Mouse (Mus musculus): ENCODE results near the gene Gpkow. TPM values are rescaled to one million over a fixed set of nuclear protein-coding genes. Genes with fewer than 3 reads are reported as not detected.

The Gpkow gene
- polyA plus RNA-seq, 1 experiment = 6.1 TPM

DNA sequence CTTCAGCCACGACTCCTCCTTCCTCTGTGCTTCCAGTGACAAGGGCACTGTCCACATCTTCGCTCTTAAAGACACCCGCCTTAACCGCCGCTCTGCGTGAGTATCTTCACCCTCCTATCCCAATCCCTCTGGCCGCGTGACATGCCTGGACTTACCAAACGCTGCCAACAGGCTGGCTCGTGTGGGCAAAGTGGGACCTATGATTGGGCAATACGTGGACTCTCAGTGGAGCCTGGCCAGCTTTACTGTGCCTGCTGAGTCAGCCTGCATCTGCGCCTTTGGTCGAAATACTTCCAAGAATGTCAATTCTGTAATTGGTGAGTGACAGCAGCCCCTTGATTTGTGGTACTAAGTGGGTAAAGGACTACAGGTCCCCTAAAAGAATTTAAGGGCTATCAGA lies 30.2 kb downstream of the Gpkow start:
- TF ChIP-seq GATA1 (IDR thresholded peaks at IDR 0.05; ENCODE audit: low read length) = no peak

DNA sequence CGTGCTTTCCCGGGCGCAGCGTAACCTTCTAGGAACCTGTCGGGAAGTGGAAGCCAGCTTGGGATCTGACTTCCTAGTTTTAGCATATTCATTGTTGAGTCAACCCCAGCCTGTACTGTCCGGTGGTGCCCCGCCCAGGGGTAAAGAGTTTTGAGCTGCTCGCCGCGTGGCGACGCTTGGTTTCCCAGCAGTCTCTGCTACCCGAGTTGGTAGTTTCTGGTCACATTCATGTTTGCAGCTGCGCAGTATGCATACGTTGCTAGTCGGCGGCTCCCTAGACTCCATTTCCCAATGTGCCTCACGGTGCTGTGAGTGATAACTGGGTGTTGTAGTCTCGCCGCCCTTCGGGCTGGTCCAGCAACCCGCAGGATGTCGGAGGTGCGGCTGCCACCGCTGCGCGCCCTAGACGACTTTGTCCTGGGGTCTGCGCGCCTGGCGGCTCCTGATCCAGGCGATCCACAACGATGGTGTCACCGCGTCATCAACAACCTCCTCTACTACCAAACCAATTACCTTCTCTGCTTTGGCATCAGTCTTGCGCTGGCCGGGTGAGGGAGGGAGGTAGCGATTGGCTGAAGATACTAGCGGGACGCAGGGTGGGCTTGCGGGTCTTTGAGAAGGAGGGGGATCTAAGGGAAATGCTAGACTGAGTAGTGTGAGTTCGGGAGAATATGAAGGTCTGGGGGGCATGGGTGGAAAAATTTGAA lies 31.4 kb downstream of the Gpkow start, which contains the start of gene Praf2:
TSS of gene Praf2 (plus strand) at position 225 of the 707 bp plus-strand sequence.
- TF ChIP-seq GATA1 (IDR thresholded peaks at IDR 0.05; ENCODE audit: low read length) = no peak

DNA sequence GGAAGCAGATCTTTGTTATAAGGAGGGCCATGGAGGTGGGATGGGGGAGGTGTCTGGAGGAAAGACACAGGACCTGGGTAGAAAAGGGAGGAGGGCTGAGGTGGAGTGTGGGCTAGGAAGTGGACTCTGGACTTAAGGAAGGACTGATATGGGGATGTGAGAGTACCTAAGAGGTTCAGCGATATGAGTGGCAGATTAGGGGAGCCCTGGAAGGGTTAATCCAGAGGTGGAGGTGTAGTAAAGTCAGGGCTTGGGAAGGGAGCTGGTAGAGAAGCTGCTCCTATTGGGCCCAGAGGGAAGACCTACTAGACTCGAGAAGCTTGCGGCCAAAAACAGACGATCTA lies 32.0 kb downstream of the Gpkow start:
- TF ChIP-seq GATA1 (IDR thresholded peaks at IDR 0.05; ENCODE audit: low read length) = no peak

DNA sequence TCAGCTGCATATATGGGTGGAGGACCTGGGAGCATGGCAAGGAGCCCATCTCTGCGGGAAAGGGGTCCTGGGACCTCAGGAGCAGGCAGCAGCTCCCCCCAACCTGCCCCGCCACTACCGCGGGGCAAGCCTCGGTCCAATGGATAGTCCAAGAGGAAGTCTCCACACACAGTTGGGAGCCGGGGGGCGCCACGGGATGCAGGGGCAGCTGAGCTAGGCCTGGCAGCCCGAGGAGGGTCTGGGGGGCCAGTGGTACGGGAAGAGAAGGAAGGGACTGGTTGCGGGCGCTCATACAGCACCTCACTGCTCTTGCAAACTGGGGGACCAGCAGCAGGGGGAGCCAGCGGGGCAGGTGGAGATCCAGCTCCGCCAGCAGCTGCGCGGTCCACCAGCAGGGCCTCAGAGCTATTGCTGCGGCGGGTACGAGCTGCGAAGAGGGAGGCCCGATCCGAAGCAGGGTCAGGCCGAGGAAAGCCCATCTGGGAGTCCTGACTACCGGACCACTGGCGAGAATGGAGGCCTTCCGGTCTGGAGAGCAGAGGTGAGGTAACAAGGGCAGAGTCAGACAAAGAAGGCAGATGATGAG lies 36.7 kb downstream of the Gpkow start:
- no peak for TF ChIP-seq GATA1 (IDR thresholded peaks at IDR 0.05; ENCODE audit: low read length)

DNA sequence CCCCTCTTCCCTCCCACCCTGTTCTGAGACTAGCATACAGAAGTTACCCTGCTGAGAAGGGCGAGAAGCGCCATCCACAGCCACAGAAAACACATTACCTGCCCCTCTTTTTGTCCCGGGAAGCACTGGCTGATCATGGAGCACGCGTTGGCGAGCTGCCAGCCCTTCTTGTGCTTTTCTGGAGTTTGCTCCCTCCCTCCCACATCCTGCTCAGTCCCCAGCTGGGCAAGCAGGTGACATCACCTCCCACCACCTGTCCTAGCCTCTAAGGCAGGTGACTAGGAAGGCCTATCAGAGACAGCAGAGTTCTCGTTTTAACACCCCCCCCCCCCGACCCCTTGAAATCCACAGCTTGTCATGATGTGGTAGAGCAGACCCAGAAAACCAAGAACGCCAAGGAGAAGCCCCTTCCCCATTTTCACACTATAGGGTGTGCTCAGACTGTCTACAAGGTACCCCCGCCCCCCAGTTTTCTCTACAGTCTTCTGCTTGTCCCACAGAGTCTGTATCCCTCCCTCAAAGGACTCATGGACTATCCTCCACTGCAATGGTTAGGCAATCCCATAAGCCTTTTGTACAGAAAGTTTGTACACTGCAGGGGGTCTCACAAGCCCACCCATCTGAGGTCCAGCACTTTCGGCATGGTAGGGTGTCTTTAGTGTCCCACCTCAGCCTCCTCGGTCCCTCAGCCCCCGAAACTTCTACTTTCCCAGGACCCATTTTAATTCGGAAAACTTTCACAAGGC lies 42.6 kb downstream of the Gpkow start:
- TF ChIP-seq GATA1 (IDR thresholded peaks at IDR 0.05; ENCODE audit: low read length) = no peak

DNA sequence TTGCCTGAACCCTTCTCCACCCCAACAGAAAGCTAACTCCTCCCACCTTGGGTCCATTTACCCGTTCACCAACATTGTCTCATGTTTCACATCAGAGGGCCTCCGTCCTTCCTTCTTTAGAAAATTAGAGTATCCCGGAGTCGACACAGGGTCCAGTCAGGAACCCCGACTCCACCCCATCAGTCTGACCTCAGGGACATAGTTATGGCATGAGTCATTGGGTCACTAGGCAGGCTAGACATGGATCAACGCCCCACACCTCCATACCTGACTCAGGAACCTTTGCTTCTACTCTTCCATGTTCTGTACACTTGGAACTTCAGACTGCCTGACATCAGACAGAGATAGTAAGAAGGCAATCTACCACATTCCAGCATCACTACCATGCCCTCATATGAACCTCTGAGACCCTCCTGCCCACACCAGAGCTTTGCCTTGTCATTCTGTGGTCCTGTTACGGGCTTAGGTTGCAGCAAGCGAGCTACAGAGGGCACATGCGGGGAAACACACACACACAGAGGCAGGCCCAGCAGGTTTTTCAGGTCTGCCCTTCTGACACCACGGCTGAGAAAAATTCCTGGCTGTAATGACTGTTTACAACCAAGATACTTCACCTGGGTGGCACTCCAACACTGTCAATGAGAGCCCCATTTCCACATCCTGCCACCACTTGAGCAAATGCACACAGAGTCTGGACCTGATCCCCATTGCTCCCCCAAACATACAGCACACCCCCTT lies 43.3 kb downstream of the Gpkow start:
- TF ChIP-seq GATA1 (IDR thresholded peaks at IDR 0.05; ENCODE audit: low read length) = no peak

DNA sequence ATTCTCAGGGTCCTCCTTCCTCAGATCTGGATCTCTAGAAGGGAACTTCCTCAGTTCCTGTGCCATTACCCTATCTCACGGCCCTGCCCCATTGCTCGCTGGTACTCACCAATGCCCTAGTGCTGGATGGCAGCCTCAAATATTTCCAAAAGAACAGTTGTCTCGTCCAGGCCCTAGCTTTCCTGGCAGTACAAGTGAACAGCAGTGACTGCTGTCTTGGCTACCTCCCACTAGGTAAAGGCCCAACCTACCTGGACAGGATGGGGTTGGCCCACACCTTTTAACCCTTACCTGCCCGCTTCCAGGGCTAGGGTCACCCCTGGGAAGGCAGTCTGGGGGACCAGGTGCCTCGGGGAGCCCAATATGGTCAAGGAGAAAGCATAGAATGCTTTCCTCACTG lies 44.2 kb downstream of the Gpkow start:
- no peak for TF ChIP-seq GATA1 (IDR thresholded peaks at IDR 0.05; ENCODE audit: low read length)

DNA sequence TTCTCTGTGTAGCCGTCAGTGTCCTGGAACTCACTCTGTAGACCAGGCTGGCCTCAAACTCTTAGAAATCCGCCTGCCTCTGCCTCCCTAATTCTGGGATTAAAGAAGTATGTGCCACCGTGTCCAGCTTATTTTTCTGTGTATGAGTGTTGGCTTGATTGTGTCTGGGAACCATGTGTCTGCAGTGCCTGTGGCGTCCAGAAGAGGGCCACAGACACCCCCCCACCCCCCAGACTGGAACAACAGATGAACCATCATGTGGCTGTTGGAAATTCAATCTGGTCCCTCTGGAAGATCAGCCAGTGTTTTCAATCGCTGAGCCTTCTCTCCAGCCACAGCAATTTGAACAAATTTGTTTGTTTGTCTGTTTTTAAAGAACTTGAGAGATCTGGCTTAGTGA lies 46.5 kb downstream of the Gpkow start:
- TF ChIP-seq GATA1 (IDR thresholded peaks at IDR 0.05; ENCODE audit: low read length) = no peak

DNA sequence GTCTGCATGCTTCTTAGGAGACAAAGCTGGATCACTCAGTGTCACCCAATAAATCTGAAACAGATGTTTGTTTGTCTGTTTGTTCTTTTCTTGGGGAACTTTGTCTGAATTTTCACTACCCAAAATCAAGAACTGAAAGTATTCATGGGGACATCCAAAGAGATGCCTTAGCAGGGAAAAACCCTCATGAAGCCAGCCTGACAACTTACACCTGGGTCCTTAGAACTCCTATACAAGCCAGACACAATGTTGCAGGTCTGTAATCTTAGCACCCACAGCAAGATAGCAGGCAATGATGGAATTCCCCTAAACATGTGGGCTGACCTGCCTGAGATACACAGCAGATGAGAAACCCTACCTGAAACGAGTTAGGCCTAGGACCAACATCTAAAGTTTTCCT lies 48.0 kb downstream of the Gpkow start:
- no peak for TF ChIP-seq GATA1 (IDR thresholded peaks at IDR 0.05; ENCODE audit: low read length)

DNA sequence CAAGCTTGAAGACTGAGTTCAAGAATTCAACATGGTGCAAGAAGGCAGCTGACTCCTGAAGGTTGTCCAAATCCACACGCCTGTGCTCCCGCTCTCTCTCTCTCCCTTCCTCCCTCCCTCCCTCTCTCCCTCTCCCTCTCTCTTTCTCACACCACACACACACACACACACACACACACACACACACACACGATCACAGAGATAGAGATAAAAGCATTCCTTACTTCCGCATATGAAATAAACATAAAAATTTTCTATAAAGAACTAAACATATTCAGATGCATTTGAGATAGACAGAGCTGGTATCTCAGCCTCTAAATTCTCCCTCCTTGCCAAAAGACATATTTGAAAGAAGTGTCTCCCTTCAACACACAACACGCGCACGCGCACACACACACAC lies 48.5 kb downstream of the Gpkow start:
- no peak for TF ChIP-seq GATA1 (IDR thresholded peaks at IDR 0.05; ENCODE audit: low read length)

DNA sequence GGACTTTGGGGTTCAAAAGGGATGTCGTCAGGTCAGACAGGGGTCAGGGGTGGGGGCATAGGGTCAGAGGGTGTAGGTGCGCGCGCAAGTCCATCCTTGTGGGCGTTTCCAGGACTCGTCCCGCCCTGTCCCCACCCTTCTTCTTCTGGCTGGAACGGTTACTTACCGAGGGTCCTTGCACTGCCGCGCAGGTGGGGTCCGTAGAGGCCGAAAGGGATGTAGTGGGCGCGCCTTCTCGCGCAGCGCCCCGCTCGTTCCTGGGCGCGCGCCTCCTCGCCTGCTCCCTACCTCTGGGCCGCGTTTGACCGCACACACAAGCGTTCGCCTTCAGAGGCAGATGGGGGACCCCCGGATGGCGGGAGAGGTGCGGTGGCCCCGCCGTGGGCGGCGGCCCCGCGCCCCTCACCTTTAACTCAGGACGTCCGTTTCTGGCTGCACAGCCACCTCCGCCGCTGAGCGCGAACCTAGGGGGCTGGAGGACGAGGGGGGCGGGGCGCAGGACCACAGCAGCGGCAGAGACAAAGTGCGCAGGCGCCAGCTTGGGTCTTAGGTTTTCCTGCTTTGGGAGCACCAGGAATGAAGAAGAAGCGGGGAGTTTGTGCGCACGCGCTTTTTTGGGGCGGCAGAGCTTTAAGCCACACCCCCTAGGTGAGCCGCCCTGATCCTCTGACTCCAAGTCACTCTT lies 53.6 kb downstream of the Gpkow start, which contains the start of gene Ccdc120:
TSS of gene Ccdc120 (minus strand) at position 474 of the 685 bp plus-strand sequence.
- no peak for TF ChIP-seq GATA1 (IDR thresholded peaks at IDR 0.05; ENCODE audit: low read length)

Other genes starting within 250 kb of the Gpkow start
- gene Foxp3, start 123.5 kb upstream of the Gpkow start, polyA plus RNA-seq (2012) = 0.21 and 0.60 TPM in 2 replicates
- gene Ppp1r3f, start 122.8 kb upstream of the Gpkow start, polyA plus RNA-seq (2012) = 1.9 and 2.3 TPM in 2 replicates
- 31.8 and 33.6 TPM in 2 replicates for gene Ccdc22, start 91.6 kb upstream of the Gpkow start, polyA plus RNA-seq (2012)
- gene Cacna1f, start 90.0 kb upstream of the Gpkow start, polyA plus RNA-seq (2012) = 0.02 and 0.10 TPM in 2 replicates
- gene Syp, start 58.7 kb upstream of the Gpkow start, polyA plus RNA-seq (2012) = 0.18 and 0.27 TPM in 2 replicates
- not detected in 2 replicates for gene Prickle3, start 39.9 kb upstream of the Gpkow start, polyA plus RNA-seq (2012)
- gene Plp2, start 25.7 kb upstream of the Gpkow start, polyA plus RNA-seq (2012) = 8.9 and 13.9 TPM in 2 replicates
- gene Magix, start 15.9 kb upstream of the Gpkow start, polyA plus RNA-seq (2012) = not detected in 2 replicates
- 14.2 and 17.0 TPM in 2 replicates for gene Wdr45, start 17.2 kb downstream of the Gpkow start, polyA plus RNA-seq (2012)
- 1.5 and 4.7 TPM in 2 replicates for gene Gm45208, start 25.1 kb downstream of the Gpkow start, polyA plus RNA-seq (2012)
- gene Praf2, start 31.3 kb downstream of the Gpkow start, polyA plus RNA-seq (2012) = 9.2 and 10.4 TPM in 2 replicates
- gene Ccdc120, start 53.8 kb downstream of the Gpkow start, polyA plus RNA-seq (2012) = 9.6 and 11.4 TPM in 2 replicates
- gene Tfe3, start 65.4 kb downstream of the Gpkow start, polyA plus RNA-seq (2012) = 36.2 and 43.7 TPM in 2 replicates
- 23.3 and 28.3 TPM in 2 replicates for gene Gripap1, start 92.6 kb downstream of the Gpkow start, polyA plus RNA-seq (2012)
- gene Kcnd1, start 125.2 kb downstream of the Gpkow start, polyA plus RNA-seq (2012) = 0.22 and 0.31 TPM in 2 replicates
- 71.5 and 82.8 TPM in 2 replicates for gene Otud5, start 144.2 kb downstream of the Gpkow start, polyA plus RNA-seq (2012)
- 14.2 and 14.5 TPM in 2 replicates for gene Pim2, start 181.1 kb downstream of the Gpkow start, polyA plus RNA-seq (2012)
- gene Slc35a2, start 186.9 kb downstream of the Gpkow start, polyA plus RNA-seq (2012) = 60.7 and 69.5 TPM in 2 replicates
- 179 and 197 TPM in 2 replicates for gene Pqbp1, start 202.1 kb downstream of the Gpkow start, polyA plus RNA-seq (2012)
- gene Timm17b, start 202.2 kb downstream of the Gpkow start, polyA plus RNA-seq (2012) = 129 and 177 TPM in 2 replicates
- gene Gm10491, start 210.7 kb downstream of the Gpkow start, polyA plus RNA-seq (2012) = not detected in 2 replicates
- not detected in 2 replicates for gene Gm10490, start 212.4 kb downstream of the Gpkow start, polyA plus RNA-seq (2012)
- gene Pcsk1n, start 222.7 kb downstream of the Gpkow start, polyA plus RNA-seq (2012) = not detected in 2 replicates
- not detected in 2 replicates for gene Eras, start 231.5 kb downstream of the Gpkow start, polyA plus RNA-seq (2012)